Mouse (Mus musculus) c-Kit-positive CD71-negative TER-119-negative erythroid progenitor cells, embryonic 14.5 days (primary cell): ENCODE measurements around the gene Bcdin3d.
"Not testable (repeated sequence)": the region's sequence is repeated elsewhere in the genome, so short reads cannot be mapped to it uniquely, and the experiment has no call there.

ENCODE experiments used
- DNase-seq: peaks from one replicate; pipeline ENCODE4 v3.0.0-alpha.2; 2013; ENCODE audit warnings: low read depth

Bcdin3d gene

GRCm38 (mm10) chr15:99472972-99473371 lies 1.6 kb downstream of the Bcdin3d start:
- DNase-seq, result no peak

DNA sequence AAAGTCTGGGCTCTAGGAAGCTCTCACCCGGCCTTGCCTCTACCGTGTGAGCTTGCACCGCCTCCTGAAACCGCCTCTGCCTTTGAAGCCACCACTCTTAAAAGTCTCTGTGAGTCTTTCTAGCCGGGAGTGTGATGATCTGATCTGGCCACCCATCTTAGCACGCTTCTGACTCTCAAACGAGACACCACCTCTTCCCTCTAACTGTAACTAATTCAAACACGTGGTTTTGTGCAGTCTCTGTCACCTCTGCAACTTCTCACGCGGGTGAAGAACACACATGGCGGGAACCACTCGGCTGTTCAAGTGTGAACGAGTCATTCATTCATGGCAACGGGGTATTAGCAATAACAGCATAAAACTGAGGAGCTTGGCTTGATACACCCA lies 2.9 kb downstream of the Bcdin3d start:
- no peak for DNase-seq

GRCm38 (mm10) chr15:99470971-99471676 lies 3.4 kb downstream of the Bcdin3d start:
- DNase-seq, result no peak

GRCm38 (mm10) chr15:99470224-99470761 lies 4.2 kb downstream of the Bcdin3d start:
- DNase-seq, result no peak

DNA sequence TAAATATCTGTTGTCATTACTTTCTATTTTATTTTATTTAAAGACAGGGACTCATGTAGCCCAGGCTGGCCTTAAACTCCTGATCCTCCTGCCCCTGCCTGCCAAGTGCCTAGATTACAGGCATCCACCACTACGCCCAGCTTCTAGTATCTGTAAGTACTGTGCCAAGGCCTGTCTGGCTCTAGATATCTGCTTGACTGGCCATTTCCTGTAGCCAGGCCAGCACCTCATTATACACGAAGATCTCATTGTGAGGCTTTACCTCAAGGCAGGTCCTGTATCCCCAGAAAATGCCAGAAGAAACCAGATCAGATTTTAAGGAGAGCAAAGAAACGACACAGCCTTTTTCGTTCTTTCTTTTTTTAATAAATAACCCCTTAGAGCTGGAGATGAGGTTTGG lies 4.8 kb downstream of the Bcdin3d start:
- DNase-seq, result no peak

DNA sequence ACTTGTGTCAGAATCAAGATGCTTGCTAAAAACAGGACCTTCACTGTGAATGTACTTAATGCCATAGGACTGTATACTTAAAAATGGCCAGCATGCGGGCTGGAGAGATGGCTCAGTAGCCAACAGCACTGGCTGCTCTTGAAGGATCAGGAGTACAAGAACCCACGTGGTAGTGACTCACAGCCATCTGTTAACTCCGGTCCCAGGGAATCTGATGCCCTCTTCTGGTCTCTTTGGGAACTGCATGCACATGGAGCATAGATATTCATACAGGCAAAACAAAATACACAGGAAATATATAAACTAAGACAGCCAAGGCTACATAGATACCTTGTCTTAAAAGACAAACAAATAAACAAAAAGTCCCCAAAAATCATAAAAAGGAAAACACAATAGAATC lies 5.5 kb downstream of the Bcdin3d start:
- peak; percentile 85 for DNase-seq

DNA sequence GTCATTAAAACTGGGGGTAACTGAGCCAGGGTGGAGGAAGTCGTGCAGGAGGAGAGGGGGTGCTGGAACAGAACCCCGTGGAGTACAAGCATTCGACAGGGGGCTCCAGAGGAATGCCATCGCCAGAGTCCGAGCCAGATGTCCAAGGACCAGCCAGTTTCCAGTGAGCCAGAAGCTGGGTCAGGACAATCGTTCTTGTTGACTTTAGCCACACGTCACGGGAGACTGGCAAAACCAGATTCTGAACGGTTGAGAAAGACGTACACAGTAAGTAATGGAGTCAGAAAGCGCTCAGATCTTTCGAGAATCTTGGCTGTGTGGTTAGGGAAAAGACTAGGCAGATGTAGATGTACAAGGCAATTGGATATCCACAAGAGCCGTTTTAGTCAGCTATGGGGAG lies 11.3 kb downstream of the Bcdin3d start:
- DNase-seq, result no peak

DNA sequence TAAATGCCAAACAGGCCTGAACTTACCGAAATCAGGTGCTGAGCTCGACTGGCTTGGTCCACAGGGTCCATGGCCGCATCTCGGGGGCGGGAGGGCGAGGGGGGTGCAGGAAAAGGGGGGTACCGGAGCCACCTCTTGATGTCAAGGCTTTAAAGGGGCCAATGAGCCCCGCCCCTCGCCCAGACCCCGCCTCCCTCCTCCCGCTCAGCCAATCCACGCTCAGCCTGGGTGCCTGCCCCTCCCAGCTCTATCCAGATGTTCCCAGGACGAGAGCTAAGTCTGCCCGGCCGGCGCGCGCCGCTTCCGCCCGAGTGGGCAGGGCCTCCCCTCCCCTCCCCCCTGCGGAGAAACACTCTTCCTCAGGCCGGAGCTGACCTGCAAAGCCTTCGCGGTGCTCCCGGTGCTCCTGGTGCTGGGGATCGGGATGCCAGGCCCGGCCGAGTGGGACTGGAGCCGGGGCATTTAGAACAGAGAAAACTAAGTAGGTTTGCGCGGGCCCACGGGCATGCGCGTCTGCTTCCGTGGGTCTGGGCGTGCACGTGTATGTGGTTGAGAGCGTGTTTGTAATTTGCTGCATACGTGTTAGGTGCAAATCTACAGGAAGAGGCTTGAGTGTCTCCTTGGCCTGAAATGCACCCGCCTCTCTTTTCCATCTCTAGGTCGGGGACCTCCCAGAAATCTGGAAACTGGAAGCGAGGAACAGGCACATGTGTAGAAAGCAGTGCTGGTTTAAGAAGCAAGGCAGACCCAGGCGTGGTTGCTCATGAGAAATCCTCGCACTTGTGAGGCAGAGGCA lies 16.7 kb downstream of the Bcdin3d start, which contains the start of gene Nckap5l:
Gene Nckap5l (minus strand): TSS at position 143 of the 796 bp plus-strand sequence.
- DNase-seq, result peak; percentile 79

GRCm38 (mm10) chr15:99456963-99457605 lies 17.4 kb downstream of the Bcdin3d start:
- no peak for DNase-seq

DNA sequence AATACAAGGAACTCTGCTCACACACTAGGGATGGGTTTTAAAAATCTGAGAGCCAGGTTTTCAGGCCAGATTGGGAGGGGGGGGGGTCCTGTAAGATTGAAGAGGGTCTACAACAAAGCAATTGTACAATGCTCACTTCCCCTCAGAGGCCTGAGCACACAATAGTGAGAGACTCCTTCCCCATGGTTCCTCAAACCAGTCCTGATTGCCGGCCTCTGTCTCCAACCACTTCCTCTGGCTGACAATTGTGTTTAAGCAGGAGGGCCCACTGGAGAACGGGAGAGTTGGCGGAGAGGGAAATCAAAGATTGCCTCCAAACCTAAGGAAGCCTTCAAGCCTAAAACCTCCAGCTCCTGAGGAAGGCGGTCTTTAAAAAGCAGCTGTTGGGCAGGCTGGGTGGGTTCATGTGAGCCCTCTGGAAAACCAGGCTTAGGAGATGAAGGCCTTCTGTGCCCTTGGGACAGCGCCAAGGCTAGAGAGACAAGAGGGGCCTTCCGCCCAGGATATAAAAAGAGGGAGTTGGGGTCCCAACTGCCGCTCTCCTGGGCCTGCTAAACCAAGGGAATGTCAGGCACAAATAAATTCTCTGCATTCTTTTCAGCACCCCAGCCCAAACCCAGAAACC lies 18.1 kb downstream of the Bcdin3d start:
- DNase-seq, result no peak

- no peak for DNase-seq
Observed at GRCm38 (mm10) chr15:99455415-99455814, 19.1 kb downstream of the Bcdin3d start.

GRCm38 (mm10) chr15:99454585-99455279 lies 19.8 kb downstream of the Bcdin3d start:
- no peak for DNase-seq

GRCm38 (mm10) chr15:99453153-99453900 lies 21.2 kb downstream of the Bcdin3d start:
- no peak for DNase-seq

DNA sequence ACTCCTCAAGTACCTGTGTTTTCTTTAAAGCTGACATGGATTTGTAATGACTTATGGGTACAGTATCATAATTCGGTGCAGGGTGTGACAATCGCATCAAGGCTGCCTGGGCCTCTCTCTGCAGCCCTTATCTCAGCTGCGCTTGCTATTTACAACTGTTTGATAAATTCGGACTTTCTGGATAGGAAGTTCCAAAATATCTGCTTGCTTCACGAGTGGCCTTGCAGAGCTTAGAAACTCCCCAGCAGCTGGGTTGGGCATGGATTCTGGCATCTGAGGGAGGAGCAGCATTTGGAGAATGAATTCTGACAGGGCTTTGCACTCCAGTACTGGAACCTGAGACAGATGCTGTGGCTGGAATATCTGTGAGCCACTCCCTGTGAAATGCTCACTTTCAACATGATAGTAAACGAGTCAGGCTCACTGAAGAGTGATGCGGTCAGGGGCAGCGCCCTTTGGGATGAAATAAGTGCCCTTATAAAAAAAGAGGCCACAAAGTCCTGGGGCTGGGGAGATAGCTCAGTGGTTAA lies 24.7 kb downstream of the Bcdin3d start:
- DNase-seq, result no peak

DNA sequence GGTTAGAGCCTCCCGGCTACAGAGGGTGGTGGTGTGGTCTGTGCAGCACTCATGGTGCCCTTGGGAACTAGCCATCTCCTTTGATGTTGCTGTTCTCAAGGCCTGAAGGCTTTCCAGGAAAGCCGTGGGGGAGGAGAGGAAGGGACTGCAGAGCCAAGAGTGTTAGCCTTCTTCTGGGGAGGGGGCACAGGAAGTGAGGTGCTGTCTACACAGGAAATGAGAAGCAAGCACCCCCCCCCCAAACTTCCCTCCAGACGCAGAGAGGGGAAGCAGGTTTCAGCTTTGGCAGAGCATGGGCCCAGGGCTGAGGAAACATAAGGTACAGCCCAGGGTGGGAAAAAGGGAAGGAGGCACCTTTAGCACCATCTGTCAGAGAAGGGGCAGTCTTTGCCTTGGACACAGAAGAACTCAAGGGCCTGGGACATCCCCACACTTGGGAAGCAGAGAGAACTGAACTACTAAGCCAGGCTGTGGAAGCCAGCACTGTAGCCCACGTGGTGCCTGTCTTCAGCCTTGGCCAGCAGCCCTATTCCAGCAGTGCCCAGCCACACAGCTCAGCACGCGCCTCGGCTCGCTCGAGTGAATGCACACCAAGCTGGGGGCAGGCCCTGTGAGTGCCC lies 25.3 kb downstream of the Bcdin3d start:
- DNase-seq, result no peak

DNA sequence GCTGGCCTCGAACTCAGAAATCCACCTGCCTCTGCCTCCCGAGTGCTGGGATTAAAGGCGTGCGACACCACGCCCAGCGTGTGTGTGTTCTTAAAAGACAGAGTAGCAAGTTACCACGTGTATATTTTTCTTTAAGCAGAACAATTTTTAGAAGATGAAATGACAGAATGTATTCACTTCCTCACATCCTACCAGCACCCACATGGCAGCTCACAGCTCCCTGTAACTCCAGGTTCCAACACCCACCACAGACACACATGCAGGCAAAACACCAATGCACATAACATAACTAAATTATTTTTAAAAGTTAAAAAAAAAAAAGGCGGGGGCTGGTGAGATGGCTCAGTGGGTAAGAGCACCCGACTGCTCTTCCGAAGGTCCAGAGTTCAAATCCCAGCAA lies 28.4 kb downstream of the Bcdin3d start:
- DNase-seq, result not testable (repeated sequence)

DNA sequence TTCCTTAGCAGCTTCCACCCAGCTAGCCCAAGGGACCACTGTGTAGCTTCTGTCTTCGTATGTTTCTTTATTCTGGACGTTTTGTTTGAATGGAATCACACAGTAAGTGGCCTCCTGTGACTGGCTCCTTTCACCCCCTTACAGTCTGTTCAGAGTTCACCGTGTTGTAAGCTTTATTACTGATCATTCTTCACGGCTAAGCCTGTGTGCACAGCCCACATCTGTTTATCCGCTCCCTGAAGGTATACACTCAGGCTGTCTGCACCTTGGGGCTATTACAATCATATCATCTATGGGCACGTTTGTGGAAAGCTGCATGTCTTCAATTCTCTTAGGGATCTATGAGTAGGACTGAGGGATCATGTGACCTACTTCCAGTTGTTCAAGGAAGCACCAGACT lies 29.0 kb downstream of the Bcdin3d start:
- DNase-seq, result no peak

GRCm38 (mm10) chr15:99442358-99442757 lies 32.2 kb downstream of the Bcdin3d start:
- DNase-seq, result no peak

DNA sequence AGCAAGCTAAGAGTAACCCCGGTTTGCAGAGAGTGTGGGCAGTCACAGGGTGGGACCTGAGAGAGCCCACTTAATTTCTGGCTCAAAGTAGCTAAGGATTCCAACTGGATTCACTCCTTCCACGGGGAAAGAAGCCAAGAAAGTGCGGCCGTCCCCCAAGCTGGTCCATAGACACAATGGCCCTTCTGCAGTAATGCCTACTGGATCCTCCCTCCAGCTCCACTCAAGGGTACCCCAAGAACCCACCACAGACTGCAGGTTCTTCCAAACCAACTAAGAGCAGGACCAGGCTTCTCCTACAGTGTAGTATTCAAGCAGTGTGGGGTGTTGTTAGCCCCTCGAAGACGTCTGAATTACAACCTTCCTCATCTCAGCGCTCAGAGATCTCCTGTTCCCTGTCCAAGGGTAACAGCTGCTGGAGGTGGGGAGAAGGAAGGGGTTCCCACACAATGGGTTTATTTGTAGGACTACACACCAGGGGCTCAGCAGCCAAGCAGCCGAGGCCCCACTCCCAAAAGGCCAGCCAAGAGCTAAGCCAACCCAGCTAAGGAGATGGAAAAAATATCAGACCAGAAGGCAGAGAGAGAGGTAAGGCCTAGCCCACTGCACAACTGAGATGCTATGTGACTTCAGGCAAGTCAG lies 33.6 kb downstream of the Bcdin3d start:
- DNase-seq, result no peak
